Mouse (Mus musculus) heart, adult 2 months (tissue): ENCODE data around the gene Grk5.

ENCODE experiments used
- CTCF ChIP-seq: fragments of 200-600 bp; IDR thresholded peaks from 2 replicates; pipeline ENCODE4 v1.8.1; 2022; ENCODE audit warnings: antibody characterized with exemption, mild to moderate bottlenecking, moderate library complexity
- EP300 ChIP-seq: fragments of 200-500 bp; IDR thresholded peaks from 2 replicates; pipeline ENCODE4 v1.6.1; 2011; ENCODE audit warnings: low read depth, low read length, control low read depth; ENCODE audit not compliant: insufficient read depth
- POLR2A ChIP-seq: fragments of 200-500 bp; IDR thresholded peaks from 2 replicates; pipeline ENCODE4 v1.6.1; 2011; ENCODE audit warnings: mild to moderate bottlenecking, low read depth, low read length, control low read depth; ENCODE audit not compliant: insufficient read depth

DNA sequence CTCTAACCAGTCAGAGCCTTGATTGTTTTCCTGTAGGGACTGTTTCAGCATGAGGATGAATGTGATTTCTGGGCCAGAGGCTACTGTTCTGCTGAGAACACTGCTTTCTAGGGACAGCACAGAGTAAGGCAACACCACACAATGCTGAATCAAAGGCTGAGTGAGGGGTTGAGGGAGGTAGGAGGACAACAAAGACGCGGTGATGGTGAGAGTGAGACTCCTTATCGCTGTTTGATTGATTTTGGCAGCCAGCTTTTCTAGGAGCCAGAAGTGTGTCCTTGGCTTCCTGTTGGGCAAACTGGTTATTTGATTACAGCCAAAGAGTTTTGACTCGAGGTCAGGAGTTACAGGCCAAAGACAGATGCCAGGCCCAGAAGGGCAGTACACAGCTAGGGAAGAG lies 25.7 kb downstream of the Grk5 start:
- TF ChIP-seq POLR2A (no peak), CTCF (no peak), EP300 (no peak)
